Mouse (Mus musculus) cerebellum, postnatal 14 days (tissue): ENCODE data around the gene Unc13b.

Source experiments
- DNase-seq, 2 experiments: peaks; one replicate each; pipeline ENCODE4 v3.0.0; 2021; ENCODE audit warnings: mixed read lengths in 2 of 2

Unc13b gene

DNA sequence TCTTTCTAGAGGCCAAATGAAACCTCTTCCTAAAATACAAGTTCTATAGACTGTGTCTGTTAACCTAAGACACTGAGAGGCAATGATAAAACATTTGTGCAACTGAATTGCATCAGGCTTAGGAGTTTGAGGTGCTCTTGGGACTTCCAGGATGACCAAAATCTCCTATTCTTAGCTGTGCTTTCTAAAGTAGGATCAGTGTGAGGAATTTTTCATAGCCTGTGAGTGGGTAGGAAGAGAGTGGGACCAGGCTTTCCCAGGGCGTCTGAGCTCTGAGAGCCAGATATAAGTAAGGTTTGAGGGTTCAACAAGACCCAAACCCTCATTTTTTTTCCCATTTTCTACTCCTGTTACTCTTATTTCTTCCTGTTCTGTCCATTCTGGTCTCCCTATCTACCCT lies 174.2 kb downstream of the Unc13b start:
- no peak for DNase-seq

DNA sequence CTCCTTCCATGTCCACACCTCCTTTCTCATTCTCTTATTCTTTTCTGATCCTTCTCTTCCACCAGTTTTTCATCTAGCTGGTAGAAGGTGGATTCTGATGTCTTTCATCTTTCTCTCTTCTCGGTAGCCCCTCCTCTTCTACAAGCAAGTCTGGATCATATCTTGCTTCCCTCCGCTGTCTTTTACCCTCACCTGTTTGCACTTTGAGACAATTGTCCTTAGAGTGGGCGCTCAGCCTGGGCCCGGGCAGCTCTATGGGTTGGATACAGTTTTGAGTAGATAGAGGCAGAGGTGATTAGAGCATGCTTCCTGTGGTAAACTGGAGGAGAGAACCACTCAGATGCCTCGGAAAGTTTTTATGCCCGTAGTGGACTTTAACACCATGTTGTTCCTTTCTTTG lies 174.7 kb downstream of the Unc13b start:
- no peak for DNase-seq

DNA sequence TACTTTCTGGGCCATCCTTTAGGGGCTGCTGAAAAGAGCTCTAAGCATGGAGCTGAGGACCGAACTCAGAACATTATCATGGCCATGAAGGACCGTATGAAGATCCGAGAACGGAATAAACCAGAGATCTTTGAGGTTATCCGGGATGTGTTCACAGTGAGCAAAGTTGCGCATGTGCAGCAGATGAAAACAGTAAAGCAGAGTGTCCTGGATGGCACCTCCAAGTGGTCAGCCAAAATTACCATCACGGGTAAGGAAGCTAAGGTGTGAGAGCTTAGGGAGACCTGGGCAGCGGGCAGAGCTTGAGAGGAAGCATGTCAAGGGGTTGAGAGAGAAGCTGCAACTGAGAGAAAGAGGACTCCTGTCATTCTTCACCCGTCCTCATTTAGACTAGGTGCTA lies 178.1 kb downstream of the Unc13b start:
- DNase-seq: no peak

DNA sequence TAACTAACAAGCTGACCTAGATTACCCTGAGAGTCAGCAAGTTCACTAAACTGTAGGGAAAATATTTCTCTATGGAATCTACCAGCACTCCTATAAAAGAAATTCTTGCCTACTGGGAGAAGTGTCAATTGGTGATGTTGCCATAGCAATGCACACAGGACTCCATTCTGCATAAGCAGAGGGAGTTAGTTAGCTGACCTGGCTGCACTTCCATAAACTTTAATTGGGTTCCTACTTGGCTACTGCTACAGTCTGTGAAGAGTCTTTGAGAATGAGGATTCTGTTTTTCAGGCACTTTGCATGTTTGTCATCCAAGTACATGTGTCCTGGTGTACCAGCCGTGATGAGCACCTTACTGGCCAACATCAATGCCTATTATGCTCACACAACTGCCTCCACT lies 182.0 kb downstream of the Unc13b start:
- no peak for DNase-seq

DNA sequence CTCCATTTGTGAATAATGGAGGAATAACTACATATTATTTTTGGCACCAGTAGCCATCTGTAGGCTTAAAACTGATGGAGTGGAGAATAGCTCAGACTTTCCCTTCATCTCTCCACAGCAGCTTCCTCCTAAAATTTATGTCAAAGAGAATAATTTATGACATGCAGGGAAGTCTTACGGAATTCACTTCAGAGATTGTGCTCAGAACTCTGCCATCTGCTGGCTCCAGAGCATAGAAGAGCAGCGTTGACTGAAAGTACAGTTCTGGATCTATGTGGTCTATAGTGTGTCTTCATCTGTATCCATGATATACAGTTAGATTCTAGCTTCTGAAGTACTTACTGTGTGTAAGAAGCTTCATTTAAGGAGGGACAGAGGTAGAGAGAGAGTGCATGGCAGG lies 185.3 kb downstream of the Unc13b start:
- DNase-seq: peak in 1 of 2 experiments; percentile 21

DNA sequence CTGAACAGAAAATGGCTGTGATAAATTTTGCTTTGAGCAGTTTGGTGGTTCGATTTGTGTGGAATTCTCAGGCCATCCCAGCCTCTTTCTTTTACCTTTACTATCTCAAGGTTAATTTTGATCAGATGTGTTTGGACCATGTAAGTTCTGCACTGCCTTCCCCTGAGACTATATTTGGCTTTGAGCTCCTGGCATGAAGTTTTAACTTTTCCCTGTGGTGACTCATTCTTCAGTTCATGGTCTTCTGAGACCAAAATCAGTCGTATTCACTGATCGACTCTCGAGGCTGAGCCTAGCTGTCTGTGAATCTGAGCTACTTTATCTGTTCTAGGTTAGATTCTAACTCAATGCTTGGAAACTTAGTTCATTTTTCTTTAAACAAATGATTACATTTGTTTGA lies 187.0 kb downstream of the Unc13b start:
- DNase-seq: no peak

DNA sequence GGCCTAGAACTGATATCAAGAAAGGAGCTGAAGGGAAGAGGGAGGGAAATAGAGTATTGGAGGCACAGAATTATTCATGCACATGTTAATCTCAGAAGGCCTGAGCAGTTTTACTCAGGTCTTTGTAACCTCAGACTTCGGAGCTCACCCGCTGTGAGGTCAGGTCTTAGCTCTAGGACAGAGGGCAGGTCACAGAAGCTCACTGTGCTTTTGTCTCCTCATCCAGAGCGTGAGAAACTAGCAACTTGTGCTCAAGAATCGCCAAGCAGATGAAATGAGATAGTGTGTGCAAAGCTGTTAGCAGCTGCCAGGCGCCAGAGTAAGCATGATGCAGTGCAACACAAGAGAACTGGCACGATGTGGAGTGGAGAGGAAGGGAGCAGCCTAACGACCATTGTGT lies 189.3 kb downstream of the Unc13b start:
- no peak for DNase-seq

DNA sequence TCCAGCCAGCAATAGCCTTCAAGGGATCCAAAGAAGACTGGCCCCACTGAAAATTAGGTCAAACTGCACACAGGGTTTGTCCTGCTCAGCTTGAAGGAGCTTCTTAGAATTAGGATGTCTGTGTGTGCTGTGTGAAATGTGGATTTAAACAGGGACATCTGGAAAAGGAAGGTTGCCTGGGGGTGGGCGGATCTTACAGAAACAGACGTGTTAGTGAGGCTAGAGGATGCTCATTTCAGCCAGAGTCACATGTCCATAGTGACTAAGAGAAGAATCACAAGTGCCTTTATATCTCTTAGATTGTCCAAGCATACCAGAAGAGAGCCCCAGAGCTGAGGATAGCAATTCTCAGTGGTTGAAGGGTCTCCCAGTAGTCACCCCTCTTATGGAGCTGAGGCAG lies 190.2 kb downstream of the Unc13b start:
- DNase-seq: no peak

DNA sequence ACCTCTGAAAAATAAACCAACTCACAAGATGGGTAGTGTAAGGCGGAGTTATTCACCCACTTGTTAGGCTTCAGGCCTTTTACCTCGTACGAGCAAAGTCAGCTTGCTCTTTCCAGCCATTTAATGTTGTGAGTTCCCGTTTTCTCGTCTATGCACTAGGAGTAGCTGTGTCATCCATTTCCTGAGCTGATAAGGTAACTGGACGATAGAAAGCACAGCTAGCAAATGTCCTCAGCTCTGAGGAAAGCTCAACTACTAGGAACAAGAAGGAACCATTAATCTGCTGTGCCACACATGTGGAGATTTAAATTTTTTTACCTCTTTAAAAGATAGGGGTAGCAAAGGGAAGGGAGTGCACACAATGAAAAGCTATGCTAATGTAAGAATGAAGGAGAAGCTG lies 192.5 kb downstream of the Unc13b start:
- DNase-seq: no peak

DNA sequence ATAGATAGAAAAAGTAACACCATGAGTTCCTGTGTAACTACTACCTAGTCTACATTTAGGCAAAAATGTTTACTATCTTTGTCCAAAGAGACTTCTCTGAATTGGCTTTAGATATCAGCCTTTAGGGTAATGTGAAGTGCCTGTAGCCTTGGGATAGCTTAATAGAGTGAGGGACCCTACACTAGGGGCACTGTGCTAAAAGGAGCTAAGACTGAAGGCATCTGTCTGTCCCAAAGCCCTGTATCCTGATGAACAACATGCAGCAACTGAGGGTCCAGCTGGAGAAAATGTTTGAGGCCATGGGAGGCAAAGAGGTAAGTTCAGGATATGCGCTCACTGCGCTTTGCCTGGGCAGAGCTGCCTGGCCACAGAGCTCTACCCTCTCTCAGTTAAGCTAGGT lies 198.3 kb downstream of the Unc13b start:
- DNase-seq: no peak

DNA sequence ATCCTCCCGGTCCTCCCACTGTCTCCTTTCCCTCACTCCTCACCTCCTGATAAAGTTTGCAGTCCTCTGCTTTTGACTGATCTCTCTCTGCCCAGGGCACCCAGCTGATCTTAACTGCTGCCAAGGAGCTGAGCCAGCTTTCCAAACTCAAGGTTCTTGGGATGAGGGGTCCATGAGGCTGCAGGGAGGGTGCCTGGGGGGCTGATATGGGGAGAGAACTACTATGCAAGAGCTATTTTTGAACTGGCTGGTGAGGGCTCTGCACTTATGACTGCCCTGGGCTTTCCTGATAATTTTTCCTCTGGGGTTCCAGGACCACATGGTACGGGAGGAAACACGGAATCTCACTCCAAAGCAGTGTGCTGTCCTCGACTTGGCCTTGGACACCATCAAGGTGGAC lies 199.8 kb downstream of the Unc13b start:
- DNase-seq: no peak

DNA sequence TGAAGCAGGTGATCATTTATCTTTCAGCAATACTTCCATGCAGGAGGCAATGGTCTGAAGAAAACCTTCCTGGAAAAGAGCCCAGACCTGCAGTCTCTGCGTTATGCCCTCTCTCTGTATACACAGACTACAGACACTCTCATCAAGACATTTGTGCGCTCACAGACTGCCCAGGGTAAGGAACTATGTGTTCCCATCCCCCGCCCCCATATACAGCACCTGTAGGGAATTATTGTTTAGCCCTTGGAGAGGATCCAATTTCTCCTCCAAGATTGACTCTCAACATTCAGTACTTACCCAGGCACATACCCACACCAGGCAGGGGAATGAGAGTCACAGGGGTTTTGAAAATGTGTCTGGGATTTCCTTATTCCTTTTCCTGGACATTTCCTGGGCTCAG lies 200.7 kb downstream of the Unc13b start:
- DNase-seq: no peak

DNA sequence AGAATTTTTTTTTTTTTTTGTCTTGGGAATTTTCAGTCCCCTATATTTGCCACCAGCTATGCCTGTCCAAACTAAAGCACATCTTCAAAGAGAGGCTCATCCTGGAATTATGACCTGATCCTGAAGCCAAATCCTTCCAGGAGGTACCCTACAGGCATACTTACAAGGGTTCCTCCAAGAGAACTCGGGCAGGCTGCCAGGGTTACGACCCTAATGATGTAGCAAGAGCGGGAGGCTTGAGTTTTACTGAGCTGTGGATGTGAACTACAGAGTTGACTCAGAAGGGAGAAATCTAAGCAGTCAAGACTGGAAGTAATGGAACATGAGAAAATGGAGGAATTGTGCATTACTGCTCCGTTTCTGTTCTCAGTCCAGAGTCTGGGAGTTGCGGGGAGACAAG lies 201.3 kb downstream of the Unc13b start:
- DNase-seq: peak in 1 of 2 experiments; percentile 23

DNA sequence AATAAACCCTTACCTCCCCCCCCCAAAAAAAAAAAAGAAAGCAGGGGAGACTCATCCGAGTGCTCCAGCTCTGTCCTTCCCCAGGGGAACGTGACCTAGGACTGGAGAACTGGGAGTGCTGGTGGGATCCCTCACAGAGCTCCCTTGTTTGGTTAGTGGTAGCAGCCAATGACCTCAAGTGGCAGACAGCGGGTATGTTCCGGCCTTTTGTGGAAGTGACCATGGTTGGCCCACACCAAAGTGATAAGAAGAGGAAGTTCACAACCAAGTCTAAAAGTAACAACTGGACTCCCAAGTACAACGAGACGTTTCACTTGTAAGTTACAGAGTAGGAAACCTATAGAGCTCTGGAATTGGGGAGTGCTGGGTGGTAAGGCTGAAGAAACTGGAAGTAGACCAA lies 204.1 kb downstream of the Unc13b start:
- no peak for DNase-seq

DNA sequence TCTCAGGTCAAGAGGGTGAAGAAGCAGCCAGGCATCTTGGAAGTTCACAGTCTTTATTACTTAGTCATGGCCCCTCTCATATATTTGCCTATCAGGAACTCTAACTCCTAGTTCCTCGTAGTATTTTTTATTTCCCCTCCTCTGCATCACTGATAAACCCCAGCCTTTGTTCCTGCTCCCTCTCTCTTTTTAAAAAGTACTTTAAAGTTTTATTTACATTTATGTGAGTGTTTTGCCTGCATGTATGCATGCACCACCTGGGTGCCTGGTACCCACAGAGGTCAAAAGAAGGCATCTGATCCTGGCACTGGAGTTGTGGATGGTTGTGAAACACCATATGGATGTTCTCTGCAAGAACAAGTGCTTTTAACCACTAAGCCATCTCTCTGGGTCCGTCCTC lies 207.4 kb downstream of the Unc13b start:
- no peak for DNase-seq

DNA sequence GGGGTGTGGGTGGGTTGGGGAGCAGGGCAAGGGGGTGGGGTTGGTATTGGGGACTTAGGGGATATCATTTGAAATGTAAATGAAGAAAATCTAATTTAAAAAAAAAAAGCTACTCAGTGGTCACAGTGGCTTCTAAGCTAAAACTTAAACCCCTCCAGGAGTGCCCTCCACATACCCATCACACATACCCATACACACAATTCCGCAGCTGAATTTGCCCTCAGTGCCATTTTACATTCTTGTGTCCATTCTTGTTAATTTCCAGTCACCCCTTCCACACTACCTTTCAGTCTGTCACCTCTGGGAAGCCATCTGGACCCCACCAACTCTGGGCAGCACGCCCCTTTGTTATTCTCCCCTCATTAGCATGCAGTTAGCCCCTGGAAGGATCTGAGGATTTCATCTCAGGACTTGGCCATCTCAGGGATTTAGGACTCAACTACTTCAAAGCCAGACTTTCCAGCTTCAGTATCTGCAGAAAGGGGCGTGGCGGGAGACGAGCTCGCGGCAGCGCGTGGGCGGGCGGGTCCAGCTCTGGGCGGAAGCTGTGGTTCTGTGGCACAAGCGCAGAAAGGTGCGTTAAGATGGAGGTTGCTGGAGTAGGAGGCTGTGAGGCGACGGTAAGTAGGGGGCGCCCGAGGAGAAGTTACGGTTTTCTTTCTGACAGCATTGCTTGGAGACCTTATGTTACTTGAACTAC lies 208.0 kb downstream of the Unc13b start, which contains the start of gene Atp8b5:
Atp8b5 (plus strand) TSS at position 537 of the 700 bp plus-strand sequence.
- DNase-seq: peak; percentile 87 to 89

DNA sequence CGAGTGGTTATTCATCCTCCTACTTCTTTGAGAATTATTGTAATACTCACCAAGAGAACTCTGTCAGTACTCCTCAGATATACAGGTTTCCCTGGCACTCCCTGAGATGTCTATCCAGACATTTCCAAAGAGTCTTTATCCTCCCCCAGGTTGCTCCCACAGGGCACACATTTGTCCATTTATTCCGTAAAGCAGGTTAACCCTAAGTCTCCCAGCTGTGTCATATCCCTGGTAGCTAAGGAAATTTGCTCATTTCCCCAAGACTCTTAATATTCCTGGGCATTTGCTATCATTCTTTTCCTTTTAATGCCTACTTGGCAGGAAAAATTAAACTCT lies 208.5 kb downstream of the Unc13b start:
- DNase-seq: no peak

DNA sequence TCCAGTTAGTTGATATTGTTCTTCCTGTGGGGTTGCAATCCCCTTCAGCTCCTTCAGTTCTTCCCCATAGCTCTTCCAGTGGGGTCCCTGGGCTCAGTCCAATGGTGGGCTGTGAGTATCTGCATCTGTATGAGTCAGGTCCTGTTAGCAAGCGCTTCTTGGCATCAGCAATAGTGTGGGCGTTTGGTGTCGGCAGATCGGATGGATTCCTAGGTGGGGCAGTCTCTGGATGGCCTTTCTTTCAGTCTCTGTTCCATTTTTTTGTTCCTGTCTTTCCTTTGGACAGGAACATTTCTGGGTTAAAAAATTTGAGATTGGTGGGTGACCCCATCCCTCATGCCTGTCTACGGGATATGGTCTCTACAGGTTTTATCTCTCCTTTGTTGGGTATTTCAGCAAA lies 226.7 kb downstream of the Unc13b start:
- no peak for DNase-seq

DNA sequence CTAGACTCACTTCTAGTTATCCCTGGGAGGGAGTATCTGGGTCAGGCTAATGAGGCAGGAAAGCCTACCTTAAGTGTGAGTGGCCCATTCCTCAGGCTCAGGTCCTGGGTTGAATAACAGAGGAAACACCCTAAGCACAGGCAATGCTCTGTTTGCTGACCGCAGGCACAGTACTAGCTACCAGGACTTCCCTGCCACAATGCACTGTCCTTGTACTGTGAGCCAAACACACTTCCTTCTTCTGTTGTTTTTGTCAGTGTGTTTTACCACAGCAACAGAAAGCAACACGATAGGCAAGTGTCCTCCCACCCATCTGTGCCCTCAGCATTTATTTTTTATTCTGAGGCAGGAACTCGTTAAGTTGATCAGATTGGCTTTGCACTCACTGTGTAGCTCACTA lies 228.6 kb downstream of the Unc13b start:
- no peak for DNase-seq

DNA sequence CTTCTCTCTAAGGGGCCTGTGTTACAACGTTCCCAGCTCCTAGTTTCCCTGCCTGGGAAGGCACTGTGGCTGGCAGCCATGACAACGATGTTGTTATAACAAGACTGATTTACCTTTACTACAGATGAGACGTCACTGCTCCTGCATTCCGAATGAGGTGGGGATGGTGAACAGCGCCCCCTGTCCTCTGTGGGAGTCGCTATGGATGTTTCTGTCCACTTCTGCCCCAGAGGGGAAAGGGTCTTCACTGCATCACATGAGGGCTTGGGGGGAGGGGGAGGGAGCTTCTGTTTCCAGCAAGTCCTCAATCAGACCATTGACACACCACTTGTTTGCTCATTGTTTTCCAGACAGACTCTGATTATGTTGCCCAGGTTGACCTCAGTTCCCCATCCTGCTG lies 235.2 kb downstream of the Unc13b start:
- DNase-seq: peak in 1 of 2 experiments; percentile 16

DNA sequence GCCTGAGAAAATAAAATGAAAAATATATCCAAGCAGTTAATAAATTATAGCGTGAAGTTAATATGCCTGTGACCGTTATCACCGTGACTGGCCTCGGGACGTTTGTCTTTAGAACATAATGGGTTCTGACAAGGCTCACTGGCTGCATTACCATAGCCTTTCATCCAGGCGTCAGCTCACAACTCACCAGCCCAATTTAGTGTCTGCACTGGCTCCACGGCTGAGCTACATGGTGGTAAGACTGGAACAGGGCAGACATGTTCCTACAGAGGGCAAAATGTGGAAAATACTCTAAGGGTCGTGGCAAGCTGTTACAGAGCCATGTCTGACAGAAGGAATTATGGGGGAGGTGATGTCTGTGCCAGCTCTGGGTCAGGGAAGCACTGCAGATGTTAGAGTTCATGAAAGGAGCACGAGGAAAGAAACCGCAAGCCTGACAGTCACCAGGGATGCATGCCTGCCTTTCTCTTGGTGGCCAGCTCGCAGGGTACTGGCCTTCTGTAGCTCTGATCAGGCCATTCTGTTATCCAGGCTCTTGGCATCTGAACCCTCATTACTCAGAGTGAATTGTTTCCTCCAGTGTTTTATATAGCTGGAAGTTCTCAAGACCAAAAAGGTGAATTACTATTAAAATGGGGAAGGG lies 251.1 kb downstream of the Unc13b start:
- DNase-seq: peak in 1 of 2 experiments; percentile 6
